Mouse (Mus musculus): ENCODE measurements at regions not wholly inside any gene's neighbourhood (a gene's known extent, or its start where the extent isn't known, plus 50 kb on each side); places are given as distances from the start of the nearest gene placed in this dataset.

DNA sequence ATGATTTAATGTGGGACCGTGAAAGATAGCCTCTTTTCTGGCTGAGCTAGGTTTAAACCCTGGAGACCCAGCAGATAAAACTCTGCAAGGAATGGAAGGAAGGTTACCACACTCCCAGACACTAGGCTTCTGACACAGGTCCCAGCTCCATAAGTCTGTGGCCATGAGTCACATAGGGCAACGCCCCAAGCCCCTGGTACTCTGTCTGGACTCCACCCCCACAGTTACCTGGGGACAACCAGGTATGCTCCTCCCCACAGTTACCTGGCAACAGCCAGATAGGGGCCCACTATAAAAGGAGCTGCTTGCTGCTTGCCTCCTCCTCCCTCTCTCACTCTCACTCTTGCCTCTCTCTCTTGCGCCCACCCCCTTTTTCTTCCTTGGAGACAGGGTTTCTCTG is 51.7 kb upstream of the Ccdc130 start:
- TF ChIP-seq POLR2A (IDR thresholded peaks at IDR 0.05; ENCODE audit: borderline replicate concordance, extremely low read depth, insufficient read depth, insufficient read length, poor library complexity, severe bottlenecking) (no peak), CTCF (IDR thresholded peaks at IDR 0.05; ENCODE audit: borderline replicate concordance, extremely low read depth, insufficient read depth, insufficient read length) (no peak)

All from brain, embryonic 14.5 days (tissue).